Mouse (Mus musculus) neural tube, embryonic 14.5 days (tissue): ENCODE data around the gene Hbs1l. TPM values are rescaled to one million over a fixed set of nuclear protein-coding genes. Genes with fewer than 3 reads are reported as not detected.

Source experiments
- ATAC-seq: fragments of 200-750 bp; cut with Nextera tagmentation; 2 replicates; pipeline ENCODE4 v1.8.0; 2017; ENCODE audit warnings: low read depth, mild to moderate bottlenecking, moderate TSS enrichment, moderate library complexity
- H3K27ac ChIP-seq: fragments of 300-500 bp; sonication (generic); 2 replicates; pipeline ENCODE4 v1.5.1; 2014; ENCODE audit warnings: low read depth, mild to moderate bottlenecking, control low read depth, low read length, moderate library complexity, mixed read lengths
- H3K27me3 ChIP-seq: fragments of 300-500 bp; sonication (generic); 2 replicates; pipeline ENCODE4 v1.6.1; 2014; ENCODE audit warnings: low read length; ENCODE audit not compliant: control insufficient read depth, insufficient read depth
- H3K36me3 ChIP-seq: fragments of 300-500 bp; sonication (generic); 2 replicates; pipeline ENCODE4 v1.6.1; 2014; ENCODE audit warnings: low read length, mixed read lengths; ENCODE audit not compliant: control insufficient read depth, insufficient read depth
- H3K4me1 ChIP-seq: fragments of 300-500 bp; sonication (generic); 2 replicates; pipeline ENCODE4 v1.6.1; 2014; ENCODE audit warnings: low read length; ENCODE audit not compliant: control insufficient read depth, insufficient read depth
- H3K4me2 ChIP-seq: fragments of 300-500 bp; sonication (generic); 2 replicates; pipeline ENCODE4 v1.6.1; 2014; ENCODE audit warnings: mild to moderate bottlenecking, low read depth, low read length, control low read depth
- H3K4me3 ChIP-seq: fragments of 300-500 bp; sonication (generic); 2 replicates; pipeline ENCODE4 v1.5.1; 2014; ENCODE audit warnings: low read depth, low read length, control low read depth, mixed read lengths
- H3K9ac ChIP-seq: fragments of 300-500 bp; sonication (generic); replicated peaks from 2 replicates; pipeline ENCODE4 v1.6.1; 2014; ENCODE audit warnings: low read depth, mild to moderate bottlenecking, control low read depth, low read length, mixed read lengths
- H3K9me3 ChIP-seq: fragments of 300-500 bp; sonication (generic); 2 replicates; pipeline ENCODE4 v1.6.1; 2016; ENCODE audit warnings: low read length; ENCODE audit not compliant: control insufficient read depth
- WGBS: fragments of 180-500 bp; shearing (Covaris S2); extraction: QIAGEN DNeasy Blood & Tissue Kit; methylation state at CpG from one replicate; pipeline ENCODE4 v1.1.7; 2014; 5-methylcytosine and 5-hydroxymethylcytosine counted together
- polyA plus RNA-seq: library from polyadenylated mRNA; unstranded; fragments of >200 nt; fragmentation: Nextera tagmentation; extraction: Ambion mirVana; gene quantifications from 2 replicates; pipeline ENCODE4 v1.2.1, GENCODE M21; 2014

The Hbs1l gene
- polyA plus RNA-seq, 1 experiment from 2014 or later: 97.5 TPM

- H3K27me3 ChIP-seq: no peaks in the 10 kb centered on the region
- H3K4me3 ChIP-seq: no peak overlapping the region
- no peak overlapping the region for H3K4me2 ChIP-seq
- WGBS: 95% methylated on average over 6 of the region's 6 CpGs
- H3K27ac ChIP-seq: no peak overlapping the region
- no peak for ATAC-seq
- H3K9ac ChIP-seq: no peak overlapping the region
- no peaks in the 10 kb centered on the region for H3K36me3 ChIP-seq
- no peaks in the 10 kb centered on the region for H3K4me1 ChIP-seq
- H3K9me3 ChIP-seq: no peaks in the 10 kb centered on the region
Measured at GRCm38 (mm10) chr10:21326352-21326751, 30.6 kb downstream of the Hbs1l start.

GRCm38 (mm10) chr10:21327605-21328135 lies 31.9 kb downstream of the Hbs1l start:
- Histone ChIP-seq H3K9me3 (no peaks in the 10 kb centered on the region), H3K36me3 (no peaks in the 10 kb centered on the region), H3K9ac (no peak overlapping the region), H3K27ac (no peak overlapping the region), H3K4me1 (no peaks in the 10 kb centered on the region), H3K4me3 (no peak overlapping the region), H3K4me2 (no peak overlapping the region), H3K27me3 (no peaks in the 10 kb centered on the region)
- ATAC-seq: no peak
- 87% methylated on average over 7 of the region's 7 CpGs for WGBS

- Histone ChIP-seq H3K9me3 (no peaks in the 10 kb centered on the region), H3K4me1 (no peaks in the 10 kb centered on the region), H3K27me3 (no peaks in the 10 kb centered on the region), H3K4me3 (no peak overlapping the region), H3K27ac (no peak overlapping the region), H3K4me2 (no peak overlapping the region), H3K36me3 (peaks cover 2% of the 10 kb centered on the region; the same call in 1 of the 2 replicates), H3K9ac (no peak overlapping the region)
- WGBS: 81% methylated on average over 7 of the region's 7 CpGs
- no peak for ATAC-seq
Measured at GRCm38 (mm10) chr10:21334349-21335105, 38.7 kb downstream of the Hbs1l start.

GRCm38 (mm10) chr10:21335534-21335933 lies 39.8 kb downstream of the Hbs1l start:
- Histone ChIP-seq H3K4me3 (no peak overlapping the region), H3K27me3 (no peaks in the 10 kb centered on the region), H3K27ac (no peak overlapping the region), H3K9me3 (no peaks in the 10 kb centered on the region), H3K36me3 (peaks cover 2% of the 10 kb centered on the region; the same call in 1 of the 2 replicates), H3K4me1 (no peaks in the 10 kb centered on the region), H3K9ac (no peak overlapping the region), H3K4me2 (no peak overlapping the region)
- WGBS: 96% methylated on average over 5 of the region's 5 CpGs
- ATAC-seq: no peak

GRCm38 (mm10) chr10:21337191-21337590 lies 41.4 kb downstream of the Hbs1l start:
- Histone ChIP-seq H3K9me3 (no peaks in the 10 kb centered on the region), H3K4me3 (no peak overlapping the region), H3K27ac (no peak overlapping the region), H3K36me3 (peaks cover 10% of the 10 kb centered on the region), H3K4me1 (no peaks in the 10 kb centered on the region), H3K27me3 (no peaks in the 10 kb centered on the region), H3K9ac (no peak overlapping the region), H3K4me2 (no peak overlapping the region)
- WGBS: 70% methylated on average over 2 of the region's 2 CpGs
- no peak for ATAC-seq

- ATAC-seq: no peak
- H3K4me1 ChIP-seq: no peaks in the 10 kb centered on the region
- no peaks in the 10 kb centered on the region for H3K27me3 ChIP-seq
- no peak overlapping the region for H3K9ac ChIP-seq
- H3K4me3 ChIP-seq: no peak overlapping the region
- no peaks in the 10 kb centered on the region for H3K9me3 ChIP-seq
- WGBS: 90% methylated on average over 14 of the region's 14 CpGs
- H3K4me2 ChIP-seq: no peak overlapping the region
- peaks cover 12% of the 10 kb centered on the region for H3K36me3 ChIP-seq
- no peak overlapping the region for H3K27ac ChIP-seq
Measured at GRCm38 (mm10) chr10:21341706-21342105, 45.9 kb downstream of the Hbs1l start.

GRCm38 (mm10) chr10:21342331-21343005 lies 46.7 kb downstream of the Hbs1l start:
- Histone ChIP-seq H3K4me1 (no peaks in the 10 kb centered on the region), H3K36me3 (peaks cover 18% of the 10 kb centered on the region), H3K27ac (no peak overlapping the region), H3K9ac (no peak overlapping the region), H3K9me3 (no peaks in the 10 kb centered on the region), H3K4me3 (no peak overlapping the region), H3K4me2 (no peak overlapping the region), H3K27me3 (no peaks in the 10 kb centered on the region)
- no peak for ATAC-seq
- WGBS: 88% methylated on average over 11 of the region's 11 CpGs

GRCm38 (mm10) chr10:21347332-21347731 lies 51.6 kb downstream of the Hbs1l start:
- peaks cover 21% of the 10 kb centered on the region; the same call in 1 of the 2 replicates for H3K36me3 ChIP-seq

GRCm38 (mm10) chr10:21349449-21349848 lies 53.7 kb downstream of the Hbs1l start:
- Histone ChIP-seq H3K36me3 (peaks cover 27% of the 10 kb centered on the region), H3K9ac (no peak overlapping the region), H3K27ac (no peak overlapping the region), H3K4me3 (no peak overlapping the region), H3K27me3 (no peaks in the 10 kb centered on the region), H3K4me1 (no peaks in the 10 kb centered on the region), H3K4me2 (no peak overlapping the region), H3K9me3 (no peaks in the 10 kb centered on the region)
- no peak for ATAC-seq
- 92% methylated on average over 5 of the region's 5 CpGs for WGBS

More at GRCm38 (mm10) chr10:21347332-21347731, 51.6 kb downstream of the Hbs1l start:
- Histone ChIP-seq H3K4me3 (no peak overlapping the region), H3K4me1 (no peaks in the 10 kb centered on the region), H3K9me3 (no peaks in the 10 kb centered on the region), H3K27ac (no peak overlapping the region), H3K27me3 (no peaks in the 10 kb centered on the region), H3K9ac (no peak overlapping the region), H3K4me2 (no peak overlapping the region)
- ATAC-seq: no peak
- 88% methylated on average over 4 of the region's 4 CpGs for WGBS
